ENCODE assay signal across 8 mouse cellular contexts in genomic region chr10:21991986-21992833, GRCm38 (mm10).
DNase-seq lines count a peak whose midpoint lies in the region; ATAC-seq and TF ChIP-seq lines count a peak whose summit lies in the region.

No protein-coding gene starts in this region.

- DNase-seq in layer of hippocampus, adult 11-12 months (ENCODE audit: low spot score), result peak; percentile 50
- no peak for DNase-seq in layer of hippocampus, adult 9-10 months (ENCODE audit: low spot score)
- peak; percentile 17 for DNase-seq in c-Kit-positive CD71-negative TER-119-negative erythroid progenitor cells, embryonic 14.5 days (ENCODE audit: low read depth)
- DNase-seq in heart, embryonic 10.5 days (ENCODE audit: low spot score), result no peak
- DNase-seq in kidney, adult 9 months, result peak; percentile 54
- peak; percentile 33 for DNase-seq in lung, embryonic 14.5 days

- 0 out of 2 replicates have a peak, but pooled peaks cover 3% of the 10 kb centered on the region for H3K27me3 ChIP-seq in heart, embryonic 10.5 days (ENCODE audit: insufficient read depth, poor library complexity, severe bottlenecking)
- H3K27me3 ChIP-seq in lung, embryonic 14.5 days (ENCODE audit: insufficient read depth, low read length), result no peaks in the 10 kb centered on the region
- peaks cover 4% of the 10 kb centered on the region; the same call in 1 of the 2 replicates for H3K27me3 ChIP-seq in neural tube, embryonic 14.5 days (ENCODE audit: control insufficient read depth, insufficient read depth, low read length)

- ATAC-seq in lung, embryonic 14.5 days (ENCODE audit: insufficient read depth), result no peak
- no peak for ATAC-seq in neural tube, embryonic 14.5 days (ENCODE audit: low read depth)
- ATAC-seq in erythroid progenitor cell, adult 5-6 weeks (replicated peaks; ENCODE audit: low FRiP score, poor library complexity, severe bottlenecking), result no peak

- TF ChIP-seq CTCF in lung, embryonic 14.5 days (IDR thresholded peaks at IDR 0.05; ENCODE audit: low read depth), result no peak

- peaks cover 17% of the 10 kb centered on the region; the same call in 1 of the 2 replicates for H3K4me1 ChIP-seq in heart, embryonic 10.5 days
- no peaks in the 10 kb centered on the region for H3K4me1 ChIP-seq in lung, embryonic 14.5 days (ENCODE audit: insufficient read depth)
- peaks cover 4% of the 10 kb centered on the region; the same call in 1 of the 2 replicates for H3K4me1 ChIP-seq in neural tube, embryonic 14.5 days (ENCODE audit: control insufficient read depth, insufficient read depth, low read length)

- peak overlapping the region; percentile 83 for H3K4me2 ChIP-seq in lung, embryonic 14.5 days
- H3K4me2 ChIP-seq in neural tube, embryonic 14.5 days (ENCODE audit: low read depth, low read length), result peak overlapping the region; percentile 97

- peak overlapping the region; percentile 73 for H3K27ac ChIP-seq in heart, embryonic 10.5 days
- peak overlapping the region; percentile 43; the same call in 1 of the 2 replicates for H3K27ac ChIP-seq in lung, embryonic 14.5 days (ENCODE audit: low read depth)
- H3K27ac ChIP-seq in neural tube, embryonic 14.5 days (ENCODE audit: low read depth, low read length), result no peak overlapping the region

- peak overlapping the region; percentile 21; the same call in 1 of the 2 replicates for H3K9ac ChIP-seq in lung, embryonic 14.5 days
- no peak overlapping the region for H3K9ac ChIP-seq in neural tube, embryonic 14.5 days (replicated peaks; ENCODE audit: low read depth, low read length)

- no peaks in the 10 kb centered on the region for H3K9me3 ChIP-seq in heart, embryonic 10.5 days
- H3K9me3 ChIP-seq in lung, embryonic 14.5 days (ENCODE audit: low read depth, low read length), result no peaks in the 10 kb centered on the region
- no peaks in the 10 kb centered on the region for H3K9me3 ChIP-seq in neural tube, embryonic 14.5 days (ENCODE audit: control insufficient read depth, low read length)

- H3K36me3 ChIP-seq in heart, embryonic 10.5 days, result peaks cover 9% of the 10 kb centered on the region
- H3K36me3 ChIP-seq in lung, embryonic 14.5 days (ENCODE audit: insufficient read depth), result peaks cover 8% of the 10 kb centered on the region; the same call in 1 of the 2 replicates
- H3K36me3 ChIP-seq in neural tube, embryonic 14.5 days (ENCODE audit: control insufficient read depth, insufficient read depth, low read length), result no peaks in the 10 kb centered on the region; the same call in 1 of the 2 replicates

- H3K4me3 ChIP-seq in heart, embryonic 10.5 days, result peak overlapping the region; percentile 69
- peak overlapping the region; percentile 68 for H3K4me3 ChIP-seq in lung, embryonic 14.5 days (ENCODE audit: low read depth, low read length)
- H3K4me3 ChIP-seq in neural tube, embryonic 14.5 days (ENCODE audit: low read depth, low read length), result no peak overlapping the region

- WGBS in heart, embryonic 10.5 days, result 16% methylated on average over 17 of the region's 17 CpGs
- WGBS in lung, embryonic 14.5 days, result 16% methylated on average over 17 of the region's 17 CpGs
- WGBS in neural tube, embryonic 14.5 days, result 17% methylated on average over 17 of the region's 17 CpGs

Comparison
In these comparisons a context has a peak if more than half of its experiments do, and no peak if none do; other contexts are left out.
1. DNase-seq: peak in layer of hippocampus, adult 11-12 months (single experiment), c-Kit-positive CD71-negative TER-119-negative erythroid progenitor cells, embryonic 14.5 days (single experiment), kidney, adult 9 months (single experiment) and lung, embryonic 14.5 days (single experiment); none in layer of hippocampus, adult 9-10 months (single experiment) and heart, embryonic 10.5 days (single experiment).